Mouse (Mus musculus) megakaryocyte, embryonic 14.5 days (primary cell): ENCODE measurements around the gene Stx4a. TPM values are rescaled to one million over a fixed set of nuclear protein-coding genes. Genes with fewer than 3 reads are reported as not detected.

Experiments used
- H3K27me3 ChIP-seq: replicated peaks from 2 replicates; pipeline ENCODE3; 2012; ENCODE audit warnings: inconsistent platforms
- H3K36me3 ChIP-seq: replicated peaks from 2 replicates; pipeline ENCODE3; 2012; ENCODE audit warnings: low read length, inconsistent platforms, mixed read lengths
- H3K4me1 ChIP-seq: 2 replicates; pipeline ENCODE4 v1.6.1; 2012; ENCODE audit warnings: inconsistent platforms
- H3K4me3 ChIP-seq: replicated peaks from 2 replicates; pipeline ENCODE3; 2012; ENCODE audit warnings: moderate library complexity, mild to moderate bottlenecking, inconsistent platforms
- H3K9me3 ChIP-seq: 2 replicates; pipeline ENCODE4 v1.6.1; 2012; ENCODE audit warnings: inconsistent platforms
- FLI1 ChIP-seq: IDR thresholded peaks from 2 replicates; pipeline ENCODE4 v1.6.1; 2012; ENCODE audit warnings: low read length, inconsistent platforms, mixed read lengths
- GATA1 ChIP-seq: IDR thresholded peaks from 3 replicates; pipeline ENCODE4 v1.6.1; 2012; ENCODE audit warnings: mixed read lengths, low read length, inconsistent platforms, borderline replicate concordance
- polyA plus RNA-seq: library from polyadenylated mRNA; stranded (reverse); fragments of >175 nt; gene quantifications from 2 replicates; pipeline ENCODE4 v1.2.3, GENCODE M21; 2012; ENCODE audit warnings: low replicate concordance; ENCODE audit not compliant: insufficient read depth

Gene Stx4a
- polyA plus RNA-seq, 1 experiment = 167 TPM

DNA sequence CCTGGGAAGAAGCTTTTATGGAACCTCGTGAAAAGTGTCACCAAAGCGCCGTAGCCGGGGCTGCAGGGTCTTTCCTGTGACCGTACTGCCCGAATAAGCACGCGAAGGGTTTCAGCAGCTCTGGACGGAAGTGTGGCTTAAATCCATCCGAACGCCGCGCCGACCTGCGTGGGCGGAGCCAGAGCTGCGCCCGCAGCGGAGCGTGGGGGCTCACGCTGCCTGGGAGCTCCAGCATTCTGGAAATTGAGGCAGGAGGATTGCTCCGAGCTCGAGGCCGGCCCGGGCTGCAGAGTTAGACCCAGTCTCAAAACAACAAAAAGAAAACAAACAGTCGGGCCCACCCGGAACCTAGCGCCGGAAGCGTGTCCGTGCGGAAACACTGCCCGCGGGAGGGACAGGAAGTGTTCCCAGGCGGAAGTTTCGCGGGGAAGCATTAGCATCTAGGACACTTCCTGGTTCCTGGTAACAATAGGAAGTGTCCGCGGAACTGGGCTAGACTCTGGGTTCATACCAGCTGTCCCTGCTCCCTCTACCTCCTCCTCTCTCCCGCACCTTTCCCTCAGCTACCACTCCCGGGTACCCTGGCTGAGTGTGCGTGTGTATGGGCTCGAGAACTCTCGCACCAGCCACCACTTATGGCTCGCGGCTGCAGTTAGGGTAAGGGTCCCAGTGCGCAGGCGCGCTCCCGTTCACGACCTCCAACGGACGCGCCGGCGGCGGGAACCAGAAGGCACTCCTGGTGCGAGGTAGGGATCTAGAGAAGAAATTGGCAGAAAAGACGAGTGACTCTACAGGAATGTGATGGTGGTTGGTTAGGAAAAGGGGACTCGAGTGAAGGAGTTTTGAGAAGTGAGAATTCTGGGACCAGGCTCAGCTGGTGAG is 52.6 kb downstream of the Stx4a start, which contains the start of gene Zfp668:
Gene Zfp668 (minus strand): TSS at position 362 of the 882 bp plus-strand sequence.
- no peaks in the 10 kb centered on the region for H3K27me3 ChIP-seq
- peaks cover 67% of the 10 kb centered on the region for H3K4me1 ChIP-seq
- H3K36me3 ChIP-seq = peaks cover 56% of the 10 kb centered on the region
- TF ChIP-seq GATA1 (no peak), FLI1 (peak; percentile 85; the same call in 1 of the 2 replicates)
- H3K9me3 ChIP-seq = peaks cover 35% of the 10 kb centered on the region
- peak within 1 kb of the TSS; percentile 99 for H3K4me3 ChIP-seq

DNA sequence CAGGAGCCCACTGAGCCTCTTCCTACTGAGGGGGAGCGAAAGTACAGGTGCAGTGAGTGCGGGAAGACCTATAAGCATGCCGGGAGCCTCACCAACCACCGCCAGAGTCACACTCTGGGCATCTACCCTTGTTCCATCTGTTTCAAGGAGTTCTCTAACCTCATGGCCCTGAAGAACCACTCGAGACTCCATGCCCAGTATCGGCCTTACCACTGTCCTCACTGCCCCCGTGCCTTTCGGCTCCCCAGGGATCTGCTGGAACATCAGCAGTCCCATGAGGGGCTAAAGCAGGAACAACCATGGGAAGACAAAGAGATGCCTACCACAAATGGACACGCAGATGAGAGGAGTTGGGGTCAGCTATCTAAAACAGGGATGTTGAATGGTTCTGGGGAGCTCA is 55.2 kb downstream of the Stx4a start:
- no peak for TF ChIP-seq FLI1
- TF ChIP-seq GATA1 = no peak
- peak overlapping the region; percentile 23 for H3K4me3 ChIP-seq
- peaks cover 45% of the 10 kb centered on the region for H3K9me3 ChIP-seq
- no peaks in the 10 kb centered on the region for H3K27me3 ChIP-seq
- H3K4me1 ChIP-seq = peaks cover 69% of the 10 kb centered on the region
- peaks cover 70% of the 10 kb centered on the region for H3K36me3 ChIP-seq

DNA sequence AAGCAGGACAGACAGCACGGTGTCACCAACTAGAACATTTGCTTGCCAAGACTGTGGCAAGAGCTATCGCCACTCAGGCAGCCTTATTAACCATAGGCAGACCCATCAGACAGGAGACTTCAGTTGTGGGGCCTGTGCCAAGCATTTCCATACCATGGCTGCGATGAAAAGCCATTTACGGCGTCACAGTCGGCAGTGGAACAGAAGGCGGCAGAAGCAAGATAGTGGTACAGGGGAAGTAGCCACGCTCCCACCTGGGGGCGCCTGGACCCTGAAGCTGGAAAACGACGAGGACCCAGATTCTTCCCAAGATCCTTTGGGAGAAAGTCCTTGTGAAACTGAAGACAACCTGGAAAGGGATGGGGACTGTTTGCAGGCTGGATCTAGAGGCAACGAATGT is 56.3 kb downstream of the Stx4a start:
- Histone ChIP-seq H3K36me3 (peaks cover 79% of the 10 kb centered on the region), H3K4me3 (peak overlapping the region; percentile 20), H3K9me3 (peaks cover 45% of the 10 kb centered on the region), H3K4me1 (peaks cover 70% of the 10 kb centered on the region), H3K27me3 (no peaks in the 10 kb centered on the region)
- TF ChIP-seq FLI1 = no peak
- no peak for TF ChIP-seq GATA1

DNA sequence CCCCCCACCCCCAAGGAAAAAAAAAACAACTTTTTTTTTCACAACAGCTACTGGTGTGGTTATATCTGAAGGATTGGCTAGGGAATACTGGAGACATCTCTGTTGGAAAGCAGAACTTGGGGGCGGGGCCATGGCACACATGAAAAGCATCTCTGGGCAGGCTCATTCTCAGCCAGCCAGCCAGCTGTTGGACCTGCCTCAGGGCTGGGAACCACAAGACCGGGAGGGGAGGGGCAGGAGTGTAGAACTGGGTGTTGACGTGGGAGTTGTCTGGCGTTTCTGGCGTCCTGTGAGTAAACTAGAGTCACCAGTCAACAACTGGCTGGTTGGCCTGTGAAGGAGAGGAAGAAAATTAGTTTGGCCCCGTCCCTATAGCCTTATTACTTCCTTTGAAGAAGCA is 61.9 kb downstream of the Stx4a start:
- Histone ChIP-seq H3K36me3 (peaks cover 98% of the 10 kb centered on the region), H3K4me3 (no peak overlapping the region), H3K27me3 (no peaks in the 10 kb centered on the region), H3K9me3 (peaks cover 18% of the 10 kb centered on the region), H3K4me1 (peaks cover 93% of the 10 kb centered on the region)
- no peak for TF ChIP-seq FLI1
- TF ChIP-seq GATA1 = no peak

DNA sequence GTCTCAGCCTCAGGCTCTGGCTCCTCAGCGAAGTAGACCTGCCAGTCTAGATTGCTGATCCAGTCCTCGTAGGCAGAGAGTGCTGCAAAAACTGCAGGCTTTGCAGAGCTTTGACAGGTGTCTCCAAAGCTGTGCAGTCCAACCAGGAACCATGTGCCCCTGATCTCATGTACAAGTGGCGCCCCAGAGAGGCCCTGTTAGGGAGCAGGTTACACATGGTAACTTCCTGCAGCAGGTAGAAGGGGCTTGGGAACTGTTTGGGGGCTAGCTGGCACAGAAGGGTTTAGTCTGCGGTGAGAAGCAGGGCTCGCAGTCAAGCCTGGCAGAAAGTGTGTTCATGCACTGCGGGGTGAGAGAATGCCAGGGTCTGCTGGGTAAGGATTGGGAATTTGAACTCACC is 62.5 kb downstream of the Stx4a start:
- H3K4me3 ChIP-seq = peak overlapping the region; percentile 71
- TF ChIP-seq FLI1 (no peak), GATA1 (no peak)
- H3K27me3 ChIP-seq = no peaks in the 10 kb centered on the region
- peaks cover 98% of the 10 kb centered on the region for H3K36me3 ChIP-seq
- H3K9me3 ChIP-seq = peaks cover 12% of the 10 kb centered on the region
- H3K4me1 ChIP-seq = peaks cover 87% of the 10 kb centered on the region

DNA sequence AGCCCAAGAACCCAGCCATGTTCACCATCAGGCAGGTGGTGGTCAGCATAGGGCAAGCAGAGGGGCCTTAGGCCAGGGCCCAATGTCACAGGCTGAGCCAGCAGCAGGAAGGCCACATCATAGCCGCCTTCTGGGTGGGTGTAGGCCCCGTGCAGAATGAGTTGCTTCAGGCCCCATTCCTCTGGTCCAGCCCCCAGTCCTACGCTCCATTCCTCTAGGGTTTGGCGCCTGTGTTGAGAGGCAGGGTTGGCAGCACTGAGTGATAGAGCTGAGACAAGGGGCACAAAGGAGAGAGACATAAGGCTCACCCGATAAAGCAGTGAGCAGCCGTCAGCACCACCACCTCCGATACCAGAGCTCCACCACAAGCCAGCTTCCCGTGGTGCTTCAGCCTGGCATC is 63.1 kb downstream of the Stx4a start:
- H3K4me3 ChIP-seq = peak overlapping the region; percentile 71
- no peaks in the 10 kb centered on the region for H3K27me3 ChIP-seq
- H3K9me3 ChIP-seq = peaks cover 5% of the 10 kb centered on the region; the same call in 1 of the 2 replicates
- peaks cover 98% of the 10 kb centered on the region for H3K36me3 ChIP-seq
- TF ChIP-seq FLI1 (no peak), GATA1 (no peak)
- H3K4me1 ChIP-seq = peaks cover 82% of the 10 kb centered on the region

DNA sequence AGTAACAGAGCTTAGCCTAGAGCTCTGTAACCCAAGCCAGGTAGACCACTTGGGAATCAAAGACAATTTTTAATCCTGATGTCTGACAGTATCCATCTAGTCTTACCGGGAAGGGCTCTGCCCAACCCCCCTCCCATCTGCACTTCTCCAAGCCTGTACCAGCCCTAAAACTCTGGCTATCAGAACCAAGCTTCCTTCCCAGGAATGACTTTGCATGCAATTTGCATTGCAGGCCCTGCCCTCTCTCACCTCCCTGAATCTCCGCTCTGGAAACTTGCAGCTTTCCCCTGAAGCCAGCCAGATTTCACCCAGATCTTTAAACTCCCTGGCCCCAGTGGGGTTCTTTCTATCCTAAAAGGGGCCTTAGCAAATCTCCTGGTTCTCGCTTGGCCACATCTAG is 63.7 kb downstream of the Stx4a start:
- no peak for TF ChIP-seq FLI1
- no peak for TF ChIP-seq GATA1
- H3K36me3 ChIP-seq = peaks cover 98% of the 10 kb centered on the region

DNA sequence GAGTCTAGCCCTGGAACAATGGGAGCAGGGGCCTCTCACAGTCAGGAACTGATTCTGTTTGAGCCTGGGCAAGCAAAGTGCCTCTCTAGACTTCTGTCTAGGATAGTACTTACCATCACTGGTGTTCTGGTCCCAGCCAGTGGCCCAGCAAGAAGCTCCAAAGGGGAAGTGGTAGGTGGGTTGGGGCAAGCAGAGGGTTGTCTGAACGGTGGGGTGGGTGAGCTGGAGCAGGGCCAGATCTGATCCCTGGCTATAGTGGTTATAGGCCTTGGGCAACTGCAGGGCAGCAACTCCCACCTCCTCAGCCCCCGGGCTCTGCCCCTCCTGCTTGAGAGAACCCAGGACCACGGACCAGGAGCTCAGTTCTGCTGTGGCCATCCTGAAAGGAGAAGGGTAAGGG is 64.7 kb downstream of the Stx4a start:
- Histone ChIP-seq H3K9me3 (no peaks in the 10 kb centered on the region), H3K27me3 (no peaks in the 10 kb centered on the region), H3K36me3 (peaks cover 98% of the 10 kb centered on the region), H3K4me3 (no peak overlapping the region), H3K4me1 (peaks cover 66% of the 10 kb centered on the region)
- no peak for TF ChIP-seq FLI1
- no peak for TF ChIP-seq GATA1

More for the DNA sequence above, 63.7 kb downstream of the Stx4a start:
- peaks cover 76% of the 10 kb centered on the region for H3K4me1 ChIP-seq
- H3K27me3 ChIP-seq = no peaks in the 10 kb centered on the region
- H3K9me3 ChIP-seq = no peaks in the 10 kb centered on the region
- H3K4me3 ChIP-seq = no peak overlapping the region

DNA sequence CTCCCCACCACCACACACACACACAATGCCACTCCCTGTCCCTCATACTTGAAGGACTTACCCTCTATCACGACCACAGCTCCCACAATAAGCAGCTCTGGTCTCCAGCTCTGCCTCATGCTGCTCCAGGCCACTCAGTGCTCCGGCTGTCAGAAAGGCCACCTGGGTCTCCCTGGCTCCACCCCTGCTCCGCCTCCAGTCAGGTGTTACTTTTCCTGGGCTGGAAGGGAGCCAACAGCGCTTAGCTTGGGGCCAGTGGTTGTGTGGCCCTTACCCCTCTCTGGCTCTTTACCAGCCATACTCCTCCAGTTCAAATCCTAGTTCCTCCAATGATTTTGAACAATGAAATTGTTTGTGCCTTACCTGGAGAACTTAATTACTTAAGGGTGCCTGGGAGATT is 66.7 kb downstream of the Stx4a start, which contains the start of gene Prss53:
Gene Prss53 (minus strand): TSS at position 173 of the 400 bp plus-strand sequence.
- peaks cover 88% of the 10 kb centered on the region for H3K36me3 ChIP-seq
- peaks cover 64% of the 10 kb centered on the region for H3K4me1 ChIP-seq
- H3K9me3 ChIP-seq = no peaks in the 10 kb centered on the region

DNA sequence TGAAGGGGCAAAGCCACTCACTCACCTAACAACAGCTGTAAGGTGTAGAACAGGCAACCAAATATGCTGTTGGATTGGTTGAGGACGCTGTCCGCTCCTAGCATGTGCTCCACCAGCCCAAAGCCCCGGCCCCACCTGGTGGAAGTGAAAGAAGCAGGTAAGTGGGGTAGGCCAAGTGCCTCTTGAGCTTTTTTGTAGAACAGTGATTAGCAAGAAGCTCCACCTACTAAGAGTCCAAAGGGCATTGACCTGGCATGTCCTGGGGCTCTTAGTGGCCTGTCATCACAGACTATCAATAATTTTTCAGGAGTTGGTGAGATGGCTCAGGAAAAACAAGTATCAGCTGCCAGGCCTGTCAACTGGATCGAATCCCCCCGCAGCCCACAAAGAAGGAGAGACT is 70.4 kb downstream of the Stx4a start:
- Histone ChIP-seq H3K36me3 (peaks cover 51% of the 10 kb centered on the region), H3K4me1 (peaks cover 62% of the 10 kb centered on the region), H3K27me3 (no peaks in the 10 kb centered on the region), H3K4me3 (peak overlapping the region; percentile 94), H3K9me3 (no peaks in the 10 kb centered on the region)
- TF ChIP-seq GATA1 (no peak), FLI1 (no peak)

More for the DNA sequence above, 66.7 kb downstream of the Stx4a start, which contains the start of gene Prss53:
- Histone ChIP-seq H3K27me3 (no peaks in the 10 kb centered on the region), H3K4me3 (no peak within 1 kb of the TSS)
- TF ChIP-seq GATA1 = no peak
- no peak for TF ChIP-seq FLI1
